Mouse (Mus musculus): ENCODE measurements at regions not wholly inside any gene's neighbourhood (a gene's known extent, or its start where the extent isn't known, plus 50 kb on each side); places are given as distances from the start of the nearest gene placed in this dataset.

DNA sequence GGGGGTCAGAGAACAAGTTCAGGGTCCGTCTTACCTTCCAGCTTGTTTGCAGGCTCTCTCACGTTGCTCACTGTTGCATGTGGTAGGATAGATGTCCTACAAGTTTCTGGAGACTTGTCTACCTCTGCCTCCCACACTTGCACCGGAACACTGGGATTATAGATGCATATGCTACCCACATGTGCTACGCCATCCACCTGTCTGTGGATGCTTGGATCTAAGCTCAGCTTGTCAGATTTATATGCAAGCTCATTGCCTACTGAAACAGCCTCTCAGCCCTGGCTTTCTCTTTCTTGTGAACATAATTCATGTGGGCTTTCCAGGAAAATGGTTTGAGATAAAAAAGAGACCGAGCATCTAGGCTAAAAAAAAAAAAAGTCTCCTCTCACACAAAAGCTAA lies 353.0 kb downstream of the Nucb2 start:
- Histone ChIP-seq H3K27ac (no peak overlapping the region), H3K79me2 (ENCODE audit: inconsistent target) (no peaks in the 10 kb centered on the region), H3K4me3 (ENCODE audit: inconsistent target) (no peak overlapping the region), H3K36me3 (ENCODE audit: inconsistent target) (no peaks in the 10 kb centered on the region)
- WGBS (ENCODE audit: missing documents), result 68% methylated on average over 5 of the region's 5 CpGs

DNA sequence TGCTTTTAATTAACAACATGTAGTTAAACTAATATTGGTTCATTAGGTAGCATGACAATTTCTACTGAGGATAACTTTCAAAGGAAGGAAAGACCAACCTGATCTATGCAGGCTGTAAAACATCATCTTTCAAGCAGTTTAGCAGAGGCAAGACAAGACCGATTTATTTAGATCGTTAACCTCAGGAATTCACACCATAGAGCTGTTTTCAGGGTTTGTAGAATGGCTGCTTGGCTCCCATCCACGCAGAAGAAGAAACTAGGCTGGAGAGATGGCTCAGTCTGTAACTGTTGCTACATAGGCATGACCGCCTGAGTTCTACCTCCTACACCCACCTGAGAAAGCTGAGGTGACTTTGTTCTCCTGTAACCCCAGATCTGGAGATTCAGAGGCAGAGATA lies 353.6 kb downstream of the Nucb2 start:
- no peak overlapping the region for H3K4me3 ChIP-seq (ENCODE audit: inconsistent target)
- H3K36me3 ChIP-seq (ENCODE audit: inconsistent target), result no peaks in the 10 kb centered on the region
- no peaks in the 10 kb centered on the region for H3K79me2 ChIP-seq (ENCODE audit: inconsistent target)
- H3K27ac ChIP-seq, result no peak overlapping the region
- WGBS (ENCODE audit: missing documents), result 80% methylated on average over 4 of the region's 4 CpGs

DNA sequence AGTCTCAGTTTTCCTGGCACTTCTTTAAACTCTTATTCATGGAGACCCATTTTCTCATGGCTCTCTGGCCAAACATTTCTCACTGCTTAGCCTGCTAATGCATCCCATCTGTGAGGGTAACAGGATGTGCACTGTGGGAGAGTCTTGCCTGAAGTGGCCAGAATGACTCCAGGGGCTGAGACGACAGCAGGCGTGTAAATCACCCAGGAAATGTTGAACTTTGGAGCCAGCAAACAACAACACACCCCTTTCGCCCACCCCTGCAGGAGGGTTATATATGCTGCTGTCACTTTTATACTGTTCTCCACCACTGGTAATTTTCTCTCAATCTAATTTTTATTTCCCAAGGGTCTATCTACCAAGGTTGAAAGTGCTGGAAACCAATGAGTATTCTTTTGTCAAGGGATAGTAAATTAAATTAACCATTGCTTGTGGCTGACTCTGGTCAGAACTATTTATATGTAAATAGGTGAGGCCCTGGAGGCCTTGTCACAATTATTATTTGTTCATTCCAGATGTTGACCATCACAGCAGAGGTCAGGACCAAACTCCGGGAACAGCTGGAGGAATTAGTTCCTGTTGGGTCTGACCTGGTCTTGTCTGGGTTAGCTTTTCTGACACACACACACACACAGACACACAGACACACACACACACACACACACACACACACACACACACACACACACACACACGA lies 378.2 kb downstream of the Nucb2 start:
- Histone ChIP-seq H3K79me2 (ENCODE audit: inconsistent target) (no peaks in the 10 kb centered on the region), H3K36me3 (ENCODE audit: inconsistent target) (no peaks in the 10 kb centered on the region), H3K27ac (no peak overlapping the region), H3K4me3 (ENCODE audit: inconsistent target) (no peak overlapping the region)
- 73% methylated on average over 3 of the region's 5 CpGs for WGBS (ENCODE audit: missing documents)

DNA sequence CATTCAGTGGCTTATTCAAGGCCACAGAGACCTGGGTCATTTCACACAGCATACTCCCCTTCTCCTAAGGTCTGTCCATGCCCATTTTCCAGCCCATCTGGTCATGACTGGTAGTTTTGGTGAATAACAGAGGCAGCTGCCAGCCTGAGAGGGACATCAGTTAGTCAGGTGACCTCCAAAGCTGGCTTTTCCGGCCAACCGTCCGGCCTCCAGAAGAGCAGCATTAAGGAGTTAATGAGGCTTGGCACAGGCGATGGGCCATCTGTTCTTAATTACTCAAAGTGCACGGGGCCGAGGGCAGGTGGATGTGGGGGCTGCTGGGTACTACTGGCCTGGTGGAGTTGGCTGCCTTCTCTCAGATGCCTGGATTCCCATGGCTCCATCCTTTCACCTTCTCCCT lies 389.7 kb downstream of the Nucb2 start:
- 94% methylated on average over 6 of the region's 6 CpGs for WGBS (ENCODE audit: missing documents)
- H3K27ac ChIP-seq, result no peak overlapping the region
- H3K4me3 ChIP-seq (ENCODE audit: inconsistent target), result no peak overlapping the region
- no peaks in the 10 kb centered on the region for H3K79me2 ChIP-seq (ENCODE audit: inconsistent target)
- H3K36me3 ChIP-seq (ENCODE audit: inconsistent target), result no peaks in the 10 kb centered on the region

GRCm38 (mm10) chr7:116915797-116916196 lies 411.6 kb downstream of the Nucb2 start:
- 74% methylated on average over 6 of the region's 6 CpGs for WGBS (ENCODE audit: missing documents)
- no peaks in the 10 kb centered on the region for H3K36me3 ChIP-seq (ENCODE audit: inconsistent target)
- H3K27ac ChIP-seq, result no peak overlapping the region
- H3K4me3 ChIP-seq (ENCODE audit: inconsistent target), result no peak overlapping the region
- H3K79me2 ChIP-seq (ENCODE audit: inconsistent target), result no peaks in the 10 kb centered on the region

DNA sequence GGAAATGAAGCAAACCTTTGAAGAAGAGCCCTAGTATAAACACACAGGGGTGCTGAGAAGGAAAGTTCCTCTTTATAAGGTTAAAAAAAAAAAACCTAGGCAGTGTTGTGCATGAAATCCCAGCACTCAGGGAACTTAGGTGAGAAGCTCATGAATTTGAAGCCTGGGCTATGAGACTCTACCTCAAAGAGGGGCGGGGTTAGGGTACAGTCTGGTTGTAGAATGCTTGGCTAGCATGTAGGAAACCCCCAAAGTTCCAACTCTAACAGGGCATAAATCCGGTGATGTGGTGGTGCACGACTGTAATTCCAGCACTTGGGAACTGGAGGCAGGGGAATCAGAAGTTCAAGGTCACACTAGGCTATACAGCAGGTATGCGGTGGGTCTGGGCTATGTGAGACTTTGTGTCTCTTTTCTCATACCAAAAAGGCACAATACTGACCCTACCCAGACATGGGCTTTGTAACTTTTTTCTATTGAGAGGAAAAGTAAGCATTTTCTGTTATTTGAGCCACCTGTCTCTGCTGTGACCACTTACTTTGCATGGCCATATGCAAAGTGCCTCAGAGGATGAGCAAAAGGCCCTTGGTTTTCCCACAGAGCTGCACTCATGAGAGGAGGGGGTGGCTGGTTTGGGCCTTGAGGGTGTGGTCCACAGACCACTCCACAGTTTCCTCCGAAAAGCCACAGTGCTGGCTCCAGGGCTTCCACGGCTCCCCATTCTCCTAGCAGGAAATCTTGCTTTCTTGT lies 413.9 kb downstream of the Nucb2 start:
- H3K79me2 ChIP-seq (ENCODE audit: inconsistent target), result no peaks in the 10 kb centered on the region
- 83% methylated on average over 6 of the region's 6 CpGs for WGBS (ENCODE audit: missing documents)
- no peak overlapping the region for H3K27ac ChIP-seq
- H3K4me3 ChIP-seq (ENCODE audit: inconsistent target), result no peak overlapping the region
- no peaks in the 10 kb centered on the region for H3K36me3 ChIP-seq (ENCODE audit: inconsistent target)

DNA sequence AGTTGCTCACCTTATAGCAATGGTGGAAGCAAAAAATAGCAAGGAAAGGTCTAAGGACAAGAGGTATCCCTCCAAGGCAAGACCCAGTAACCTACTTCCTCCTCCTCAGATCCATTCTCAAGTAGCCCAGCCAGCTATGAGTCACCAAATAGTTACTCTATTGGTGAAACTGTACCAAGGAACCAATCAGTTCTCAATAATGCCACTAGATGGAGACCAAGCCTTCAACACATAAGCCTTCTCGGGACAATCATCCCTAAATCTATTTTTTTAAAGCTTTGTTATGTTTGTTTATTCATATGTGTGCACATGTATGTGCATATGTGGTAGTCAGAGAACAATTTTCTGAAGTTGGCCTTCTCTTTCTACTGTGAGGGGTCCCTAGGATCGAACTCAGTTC lies 434.3 kb upstream of the Xylt1 start:
- Histone ChIP-seq H3K79me2 (ENCODE audit: inconsistent target) (no peaks in the 10 kb centered on the region), H3K4me3 (ENCODE audit: inconsistent target) (no peak overlapping the region), H3K27ac (no peak overlapping the region), H3K36me3 (ENCODE audit: inconsistent target) (no peaks in the 10 kb centered on the region)
- 89% methylated on average over 2 of the region's 2 CpGs for WGBS (ENCODE audit: missing documents)

- no peaks in the 10 kb centered on the region for H3K79me2 ChIP-seq (ENCODE audit: inconsistent target)
- no peak overlapping the region for H3K27ac ChIP-seq
- WGBS (ENCODE audit: missing documents), result 80% methylated on average over 14 of the region's 14 CpGs
- H3K4me3 ChIP-seq (ENCODE audit: inconsistent target), result no peak overlapping the region
- H3K36me3 ChIP-seq (ENCODE audit: inconsistent target), result no peaks in the 10 kb centered on the region
Observed at GRCm38 (mm10) chr7:116959196-116959895, 421.4 kb upstream of the Xylt1 start.

DNA sequence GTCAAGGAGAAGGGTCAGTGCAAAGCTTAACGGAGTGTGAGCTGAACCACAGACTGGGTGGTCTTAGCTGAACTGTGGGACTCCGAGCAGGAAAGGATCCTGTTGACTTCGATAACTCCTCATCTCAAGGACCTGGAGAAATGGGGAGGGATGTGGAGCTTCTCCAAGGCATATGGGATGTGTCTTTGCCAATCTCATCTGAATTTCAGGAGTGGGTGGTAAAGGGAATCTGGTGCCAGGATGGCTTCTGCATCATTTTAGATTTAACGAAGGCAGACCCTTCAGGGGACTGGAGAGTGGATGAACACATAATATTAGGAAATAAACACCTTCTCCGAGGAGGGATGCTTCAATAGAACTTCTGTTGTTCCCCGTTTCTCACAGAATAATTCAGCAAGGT lies 416.9 kb upstream of the Xylt1 start:
- no peak overlapping the region for H3K27ac ChIP-seq
- no peak overlapping the region for H3K4me3 ChIP-seq (ENCODE audit: inconsistent target)
- H3K36me3 ChIP-seq (ENCODE audit: inconsistent target), result no peaks in the 10 kb centered on the region
- H3K79me2 ChIP-seq (ENCODE audit: inconsistent target), result no peaks in the 10 kb centered on the region
- 81% methylated on average over 6 of the region's 6 CpGs for WGBS (ENCODE audit: missing documents)

DNA sequence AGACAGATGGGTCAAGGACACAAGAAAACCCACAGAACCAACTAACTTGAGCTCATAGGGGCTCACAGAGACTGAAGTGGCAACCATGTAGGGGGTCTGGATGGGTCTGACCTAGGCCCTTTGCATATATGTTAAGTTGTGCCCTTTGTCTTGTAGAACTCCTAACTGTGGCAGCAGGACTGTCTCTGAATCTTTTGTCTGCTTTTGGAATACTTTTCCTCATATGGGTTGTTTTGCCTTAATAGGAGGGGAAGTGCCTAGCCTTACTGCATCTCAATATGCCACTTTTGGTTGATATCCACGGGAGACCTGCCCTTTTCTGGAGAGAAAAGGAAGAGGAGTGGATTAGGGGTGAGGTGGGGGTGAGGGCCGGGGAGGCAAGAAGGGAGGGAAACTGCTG lies 389.4 kb upstream of the Xylt1 start:
- H3K27ac ChIP-seq, result no peak overlapping the region
- WGBS (ENCODE audit: missing documents), result 52% methylated on average over 2 of the region's 2 CpGs

DNA sequence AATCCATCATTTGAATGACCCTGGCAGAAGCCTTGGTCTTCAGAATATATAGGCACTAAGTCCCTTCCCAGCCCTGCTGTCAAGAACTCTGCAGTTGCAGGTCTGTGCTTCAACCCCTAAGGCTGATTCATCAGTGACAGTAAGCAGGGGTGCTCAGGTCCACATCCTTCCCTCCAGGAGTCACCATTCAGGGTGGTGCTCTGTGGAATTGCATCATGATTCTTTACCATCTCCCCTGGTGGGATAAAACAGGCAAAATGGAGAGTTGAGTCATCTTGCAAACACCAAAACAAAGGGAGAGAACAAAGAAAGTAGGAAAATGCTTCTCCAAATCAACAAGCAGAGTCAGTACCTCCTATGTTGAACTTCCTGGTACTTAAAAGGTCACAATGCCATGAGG lies 388.6 kb upstream of the Xylt1 start:
- Histone ChIP-seq H3K4me3 (ENCODE audit: inconsistent target) (no peak overlapping the region), H3K79me2 (ENCODE audit: inconsistent target) (no peaks in the 10 kb centered on the region), H3K27ac (no peak overlapping the region), H3K36me3 (ENCODE audit: inconsistent target) (no peaks in the 10 kb centered on the region)

More for the DNA sequence above, 389.4 kb upstream of the Xylt1 start:
- Histone ChIP-seq H3K36me3 (ENCODE audit: inconsistent target) (no peaks in the 10 kb centered on the region), H3K4me3 (ENCODE audit: inconsistent target) (no peak overlapping the region), H3K79me2 (ENCODE audit: inconsistent target) (no peaks in the 10 kb centered on the region)

DNA sequence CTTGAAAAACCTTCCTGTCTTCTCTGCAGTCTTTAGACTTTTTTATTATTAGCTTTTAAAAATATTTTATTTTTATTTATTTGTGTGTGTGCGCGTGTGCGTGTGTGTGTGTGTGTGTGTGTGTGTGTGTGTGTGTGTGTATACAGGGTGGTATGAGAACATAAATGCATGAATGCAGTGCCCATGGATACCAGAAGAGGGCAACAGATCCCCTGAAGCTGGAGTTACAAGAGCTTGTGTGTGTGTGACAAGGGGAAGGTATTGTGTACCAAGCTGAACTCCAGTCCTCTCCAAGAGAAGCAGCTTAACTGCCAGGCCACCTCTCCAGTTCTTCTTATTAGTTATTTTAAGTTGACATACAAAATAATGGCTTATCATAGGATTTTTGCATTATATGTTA lies 385.0 kb upstream of the Xylt1 start:
- H3K4me3 ChIP-seq (ENCODE audit: inconsistent target), result no peak overlapping the region
- 74% methylated on average over 3 of the region's 3 CpGs for WGBS (ENCODE audit: missing documents)
- no peak overlapping the region for H3K27ac ChIP-seq
- no peaks in the 10 kb centered on the region for H3K79me2 ChIP-seq (ENCODE audit: inconsistent target)
- no peaks in the 10 kb centered on the region for H3K36me3 ChIP-seq (ENCODE audit: inconsistent target)

DNA sequence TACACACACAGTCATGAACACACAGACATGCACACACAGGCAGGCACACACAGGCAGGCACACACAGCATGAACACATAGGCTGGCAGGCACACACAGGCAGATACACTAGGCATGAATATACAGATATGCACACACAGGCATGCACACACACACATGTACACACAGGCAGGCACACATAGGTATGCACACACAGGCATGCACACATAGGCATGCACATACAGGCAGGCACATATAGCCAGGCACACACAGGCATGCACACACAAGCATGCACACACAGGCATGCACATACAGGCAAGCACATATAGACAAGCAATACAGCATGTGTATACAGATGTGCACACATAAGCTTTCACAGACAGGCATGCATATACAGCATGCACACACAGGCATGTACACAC lies 377.6 kb upstream of the Xylt1 start:
- Histone ChIP-seq H3K4me3 (ENCODE audit: inconsistent target) (no peak overlapping the region), H3K36me3 (ENCODE audit: inconsistent target) (no peaks in the 10 kb centered on the region), H3K27ac (no peak overlapping the region), H3K79me2 (ENCODE audit: inconsistent target) (no peaks in the 10 kb centered on the region)

- Histone ChIP-seq H3K4me3 (ENCODE audit: inconsistent target) (no peak overlapping the region), H3K27ac (no peak overlapping the region), H3K36me3 (ENCODE audit: inconsistent target) (no peaks in the 10 kb centered on the region), H3K79me2 (ENCODE audit: inconsistent target) (no peaks in the 10 kb centered on the region)
- WGBS (ENCODE audit: missing documents), result 82% methylated on average over 1 of the region's 1 CpGs
Observed at GRCm38 (mm10) chr7:117018349-117018748, 362.4 kb upstream of the Xylt1 start.

DNA sequence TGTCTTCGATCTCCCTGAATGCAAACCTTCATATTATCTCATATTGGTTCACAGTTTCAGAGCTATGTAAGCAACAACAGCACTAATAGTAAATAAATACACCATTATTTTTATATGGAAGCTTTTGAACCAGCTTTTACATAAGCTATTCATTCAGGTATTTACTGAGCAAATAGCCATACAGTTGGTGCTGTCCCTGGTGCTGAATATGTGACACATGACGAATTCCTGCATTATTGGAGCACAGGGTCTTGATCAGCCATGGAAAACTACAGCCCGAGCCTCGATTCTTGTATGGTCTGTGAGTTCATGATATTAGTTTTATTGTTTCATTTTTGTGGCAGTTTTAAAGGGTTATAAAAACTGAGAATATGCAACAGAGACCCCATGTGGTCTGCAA lies 359.1 kb upstream of the Xylt1 start:
- Histone ChIP-seq H3K36me3 (ENCODE audit: inconsistent target) (no peaks in the 10 kb centered on the region), H3K79me2 (ENCODE audit: inconsistent target) (no peaks in the 10 kb centered on the region), H3K27ac (no peak overlapping the region), H3K4me3 (ENCODE audit: inconsistent target) (no peak overlapping the region)
- 50% methylated on average over 4 of the region's 4 CpGs for WGBS (ENCODE audit: missing documents)

Data from macrophage (primary cell).